Mouse (Mus musculus): ENCODE results near the gene Fam129b.

Gene Fam129b

DNA sequence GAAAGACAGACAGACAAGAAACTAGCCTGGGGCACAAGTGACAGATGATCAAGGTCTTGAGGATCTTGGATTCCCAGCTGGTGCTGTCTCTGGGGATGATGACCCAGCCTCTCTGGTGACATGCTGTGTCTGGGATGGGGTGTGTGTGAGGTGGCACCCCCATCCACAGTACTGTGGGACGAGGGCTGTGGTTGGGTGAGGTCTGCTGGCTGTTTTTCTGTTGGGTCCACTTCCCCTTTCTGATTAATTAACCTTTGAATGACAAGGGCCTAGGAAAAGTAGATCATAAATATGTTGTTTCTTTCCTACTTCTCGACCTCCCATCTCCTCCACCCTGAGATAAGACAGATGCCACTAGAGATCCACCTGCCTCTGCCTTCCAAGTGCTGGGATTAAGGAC is 18.2 kb downstream of the Fam129b start:
- no peak for DNase-seq

DNA sequence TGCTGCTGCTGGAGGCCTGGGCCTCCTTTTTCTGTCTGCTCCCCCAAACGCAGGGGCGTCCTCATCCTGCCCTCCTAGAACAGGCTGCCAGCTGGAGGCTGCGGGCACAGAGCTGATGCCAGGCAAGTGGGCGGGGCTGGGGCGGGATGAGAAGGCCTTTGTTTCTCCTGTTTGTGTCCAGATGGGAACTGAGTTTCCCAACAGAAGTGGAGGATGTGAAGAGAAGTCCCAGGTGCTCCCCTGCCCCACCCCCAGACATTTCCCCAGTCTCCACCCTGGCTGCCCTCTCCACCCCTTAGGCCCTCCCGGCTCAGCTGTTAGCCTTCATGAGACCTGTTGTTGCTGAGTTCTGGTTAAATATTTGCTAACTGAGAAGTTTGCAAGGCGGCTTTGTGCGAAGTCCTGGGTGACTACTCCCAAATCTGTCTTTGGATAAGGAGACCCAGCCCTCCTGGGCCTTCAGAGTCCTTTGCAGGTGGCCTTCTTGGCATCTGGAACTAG is 19.7 kb downstream of the Fam129b start:
- peak; percentile 71 for DNase-seq

DNA sequence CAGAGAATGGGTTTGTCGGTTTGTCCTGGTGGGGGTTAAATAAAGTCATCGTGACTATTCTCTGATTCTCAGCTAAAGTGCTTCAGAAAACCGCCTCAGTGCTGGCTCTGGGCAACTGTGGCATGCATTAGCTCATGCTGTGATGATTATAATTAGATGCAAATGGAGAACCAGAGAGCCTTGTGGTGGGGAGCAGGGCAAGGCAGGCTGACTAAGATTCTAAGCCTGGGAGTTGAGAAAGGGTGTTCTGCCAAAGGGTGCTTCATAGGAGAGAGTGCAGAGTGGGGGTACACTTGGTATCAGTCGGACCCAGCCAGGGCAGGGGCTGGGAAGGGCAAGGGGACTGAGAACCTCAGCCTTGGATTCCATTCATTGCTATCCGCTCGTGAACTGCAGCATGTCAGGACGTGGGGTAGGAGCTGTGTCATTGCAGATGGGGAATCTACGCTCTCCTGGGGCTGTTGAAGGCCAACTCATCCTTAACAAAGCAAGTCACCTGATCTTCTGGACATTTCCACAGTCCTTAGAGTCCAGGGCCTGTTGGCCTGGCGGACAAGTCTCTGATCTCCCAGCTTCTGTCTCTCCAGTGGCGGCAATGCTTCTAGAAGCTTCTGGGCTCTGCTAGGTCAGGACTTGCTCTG is 20.7 kb downstream of the Fam129b start:
- DNase-seq = no peak

DNA sequence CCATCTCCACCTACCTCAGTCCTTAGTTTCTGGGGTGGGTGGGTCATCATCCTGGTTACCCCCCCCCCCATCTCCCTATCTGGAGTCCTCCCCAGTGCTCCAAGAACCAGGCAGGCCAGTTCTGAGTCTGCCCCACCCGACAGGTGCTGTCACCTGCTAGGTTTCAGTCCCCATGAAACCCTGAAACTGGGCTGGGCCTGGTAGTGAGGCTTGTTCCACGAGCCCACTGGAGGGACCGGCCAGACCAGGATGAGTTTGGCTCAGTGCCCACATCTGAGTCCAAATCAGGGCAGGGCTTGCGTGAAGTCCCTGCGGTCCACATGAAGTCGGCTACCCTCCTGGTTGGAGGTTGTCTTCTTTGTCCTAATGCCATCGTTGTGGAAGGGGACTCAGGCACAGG is 23.1 kb downstream of the Fam129b start:
- DNase-seq = peak; percentile 58

DNA sequence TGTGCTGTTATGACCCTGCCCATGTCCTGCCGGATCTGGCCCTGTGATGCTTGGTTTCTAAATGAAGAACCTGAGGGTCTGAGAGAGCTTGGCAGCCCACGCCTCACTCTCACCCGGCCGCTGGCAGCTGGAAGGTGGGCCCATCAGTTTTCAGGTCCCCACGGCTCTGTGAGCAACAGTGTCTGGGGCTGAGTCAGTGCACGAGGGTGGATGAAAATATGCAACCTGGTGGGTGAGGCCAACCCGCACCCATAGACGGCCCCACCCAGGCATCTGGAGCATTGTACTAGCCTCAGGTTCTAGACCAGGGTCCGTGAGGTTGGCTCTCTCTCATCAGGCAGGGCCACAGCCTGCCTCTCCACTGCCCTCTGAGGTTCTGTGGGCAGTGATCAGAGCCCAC is 26.2 kb downstream of the Fam129b start:
- no peak for DNase-seq

DNA sequence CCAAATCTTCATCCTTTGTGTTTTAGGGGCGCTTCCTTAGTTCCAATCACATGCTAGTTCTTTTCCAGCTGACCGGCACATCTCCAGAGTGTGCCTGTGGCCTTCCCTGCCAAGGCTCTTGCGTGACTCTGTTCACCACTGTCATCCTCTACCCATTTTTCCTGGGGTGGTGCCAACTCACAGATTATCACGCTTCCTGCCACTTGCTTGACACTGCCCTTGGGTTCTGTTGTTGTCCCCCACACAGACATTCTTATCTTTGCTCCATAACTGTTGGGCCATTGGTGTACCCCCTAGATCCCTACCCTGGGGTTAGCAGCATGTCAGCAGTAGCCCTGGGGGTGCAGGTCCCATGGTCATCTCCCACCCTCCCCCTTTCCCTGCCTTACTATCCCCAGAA is 27.6 kb downstream of the Fam129b start:
- DNase-seq = no peak

DNA sequence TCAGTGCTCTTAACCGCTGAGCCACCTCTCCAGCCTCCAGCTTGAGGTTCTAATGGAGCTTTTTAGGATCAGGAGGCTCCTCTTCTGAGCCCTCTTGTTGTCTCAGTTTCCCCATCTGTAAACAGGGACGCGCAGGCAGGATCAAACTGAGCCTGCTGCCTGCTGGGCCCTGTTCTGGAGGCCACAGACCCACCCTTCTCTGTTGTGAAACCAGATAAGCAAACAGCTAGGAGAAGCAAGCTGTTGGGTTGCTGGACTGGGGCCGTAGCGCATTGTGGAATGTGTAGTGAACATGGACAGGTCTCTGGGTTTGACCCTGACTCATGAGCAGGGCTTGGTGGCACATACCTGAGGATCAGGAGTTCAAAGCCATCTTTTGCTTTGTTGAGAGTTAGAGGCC is 28.7 kb downstream of the Fam129b start:
- DNase-seq = no peak

DNA sequence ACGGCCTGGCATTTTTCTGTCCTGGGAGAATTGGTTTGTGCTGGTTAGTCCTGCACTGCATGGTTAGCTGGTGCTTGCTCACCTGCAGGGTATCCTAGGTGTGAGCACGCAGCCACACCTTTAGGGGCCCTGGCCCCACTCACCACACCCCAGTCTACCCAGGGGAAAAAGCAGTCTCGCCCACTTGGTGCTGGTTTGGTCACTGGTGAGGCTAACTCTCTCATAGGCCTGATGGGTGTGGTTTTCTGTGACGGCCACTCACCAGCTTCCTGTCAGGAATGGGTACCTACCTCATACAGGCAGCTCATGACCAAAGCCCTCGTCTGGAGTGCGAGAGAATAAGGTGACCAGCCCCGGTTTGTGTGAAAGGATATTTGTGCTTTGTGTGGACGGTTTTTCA is 29.4 kb downstream of the Fam129b start:
- no peak for DNase-seq

DNA sequence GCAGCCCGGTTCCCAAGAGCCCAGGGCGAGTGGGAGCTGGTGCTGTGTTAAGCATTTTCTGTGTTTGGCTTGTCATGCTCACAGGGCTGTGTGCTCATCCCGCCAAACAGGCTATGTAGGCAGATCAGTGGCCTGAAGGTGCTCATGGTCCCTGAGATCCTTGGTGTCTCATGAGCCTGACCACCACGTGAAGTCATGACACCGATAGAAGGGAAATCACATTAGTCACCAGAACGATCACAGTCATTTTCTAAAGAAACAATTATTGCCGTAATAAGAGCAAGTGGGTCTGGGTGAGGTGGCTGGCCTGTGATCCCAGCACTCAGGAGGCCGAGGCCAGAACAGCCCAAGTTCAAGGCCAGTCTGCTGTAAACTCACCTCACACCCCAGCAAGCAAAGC is 31.5 kb downstream of the Fam129b start:
- no peak for DNase-seq

DNA sequence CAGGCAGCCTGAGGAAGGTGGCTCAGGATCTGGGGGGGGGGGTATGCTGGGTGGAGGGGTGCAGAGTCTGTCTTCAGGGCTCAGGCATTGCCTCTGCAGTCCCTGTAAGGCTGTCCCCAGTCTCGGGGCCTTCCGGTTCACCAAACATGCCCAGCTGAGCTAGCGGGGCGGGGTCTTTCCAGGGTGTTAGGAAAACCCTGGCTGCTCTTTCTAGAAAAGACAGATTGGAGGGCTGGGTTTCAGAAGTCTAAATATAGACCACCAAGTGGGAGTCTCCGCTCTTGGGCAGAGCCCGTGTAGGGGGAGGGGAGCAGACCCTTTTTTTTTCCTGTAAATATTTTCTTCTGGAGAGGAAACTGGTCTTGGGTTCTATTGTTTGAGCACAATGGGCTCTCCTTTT is 32.4 kb downstream of the Fam129b start:
- peak; percentile 79 for DNase-seq

DNA sequence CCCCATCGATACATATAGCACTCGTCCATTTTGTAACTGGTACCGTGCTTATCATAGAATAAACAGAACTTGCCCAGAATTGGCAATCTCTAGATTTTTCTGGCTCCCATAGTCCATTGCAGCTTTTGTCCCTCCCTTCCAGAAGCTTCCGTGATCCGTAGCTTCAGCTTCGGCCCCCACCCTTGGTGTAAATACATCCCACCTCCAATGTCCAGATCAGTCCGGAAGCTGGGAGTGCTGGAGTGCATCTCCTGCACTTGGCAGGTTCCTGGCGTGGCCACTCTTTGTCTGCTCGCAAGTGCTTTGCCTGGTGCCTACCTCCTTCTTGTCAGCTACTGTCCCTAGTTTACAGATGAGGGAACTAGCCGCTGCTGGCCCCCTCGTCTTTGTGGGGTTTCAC is 32.9 kb downstream of the Fam129b start:
- DNase-seq = peak; percentile 57

DNA sequence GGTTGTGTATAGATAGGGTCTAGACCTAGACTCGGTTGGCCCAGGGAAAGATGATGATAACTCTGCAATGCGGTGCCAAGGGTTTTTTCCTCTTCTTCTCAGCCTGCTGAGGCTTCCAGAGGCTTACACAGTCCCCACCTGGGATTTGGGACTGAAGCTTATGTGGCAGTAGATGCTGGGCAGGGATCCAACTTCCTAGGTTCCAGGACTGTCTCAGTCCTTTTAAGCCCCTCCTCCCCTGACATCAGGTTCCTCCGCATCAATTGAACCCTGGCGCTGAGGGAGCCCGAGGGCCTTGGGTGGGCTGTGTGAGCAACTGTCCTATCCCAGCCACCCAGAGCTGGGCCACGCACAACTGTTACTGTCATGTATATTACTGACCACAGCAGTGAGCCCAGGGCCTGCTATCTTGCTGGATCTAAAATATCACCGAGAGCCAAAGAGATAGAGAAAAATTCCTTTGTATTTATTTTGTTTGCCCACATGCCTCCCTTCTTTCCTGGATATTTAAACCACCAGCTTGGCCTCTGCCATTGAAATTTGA is 35.8 kb downstream of the Fam129b start:
- DNase-seq = no peak

DNA sequence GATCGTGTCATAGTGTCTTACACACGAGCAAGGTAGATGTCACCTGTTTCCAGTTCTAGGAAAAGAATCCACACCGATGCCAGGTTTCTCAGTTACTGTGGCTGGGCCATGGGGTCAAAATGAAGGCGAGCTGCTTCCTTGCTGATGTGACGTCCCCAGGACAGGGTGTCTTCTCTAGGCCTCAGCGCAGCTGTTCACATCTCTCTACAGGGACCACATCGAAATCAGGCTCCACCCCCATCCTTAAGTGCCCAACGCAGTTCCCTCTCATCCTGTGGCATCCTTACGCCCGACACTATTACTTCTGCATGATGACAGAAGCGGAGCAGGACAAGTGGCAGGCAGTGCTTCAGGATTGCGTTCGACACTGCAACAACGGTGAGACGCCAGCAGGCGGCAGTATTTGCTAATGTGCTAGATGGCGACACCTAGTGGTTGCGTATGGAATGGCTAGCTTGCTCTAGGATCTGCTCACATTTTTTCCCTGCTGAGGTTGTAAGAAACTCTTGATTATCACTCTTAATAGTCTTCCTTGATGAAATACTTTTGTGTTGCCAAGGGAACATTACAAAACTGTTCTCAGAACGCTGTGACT is 36.4 kb downstream of the Fam129b start:
- peak; percentile 87 for DNase-seq

DNA sequence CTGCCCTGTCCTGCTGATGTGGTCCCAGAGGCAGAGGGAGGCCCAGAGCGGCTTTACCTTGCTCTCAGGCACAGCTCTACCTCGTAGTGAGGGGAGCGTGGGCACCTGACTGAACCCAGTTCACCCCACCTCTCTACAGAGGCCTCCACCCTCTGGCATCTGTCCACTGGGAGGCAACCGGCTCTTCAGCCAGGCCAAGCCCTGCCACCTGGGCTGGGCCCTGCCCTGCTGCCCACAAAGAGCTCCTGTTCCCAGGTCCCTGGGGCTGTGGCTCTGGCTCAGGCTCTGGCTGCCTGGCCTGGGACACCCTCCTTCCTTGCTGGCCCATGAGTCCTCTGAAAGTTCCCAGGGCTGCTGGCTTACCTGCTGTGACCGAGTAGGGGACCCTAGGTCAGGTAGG is 38.4 kb downstream of the Fam129b start:
- DNase-seq = peak; percentile 47

DNA sequence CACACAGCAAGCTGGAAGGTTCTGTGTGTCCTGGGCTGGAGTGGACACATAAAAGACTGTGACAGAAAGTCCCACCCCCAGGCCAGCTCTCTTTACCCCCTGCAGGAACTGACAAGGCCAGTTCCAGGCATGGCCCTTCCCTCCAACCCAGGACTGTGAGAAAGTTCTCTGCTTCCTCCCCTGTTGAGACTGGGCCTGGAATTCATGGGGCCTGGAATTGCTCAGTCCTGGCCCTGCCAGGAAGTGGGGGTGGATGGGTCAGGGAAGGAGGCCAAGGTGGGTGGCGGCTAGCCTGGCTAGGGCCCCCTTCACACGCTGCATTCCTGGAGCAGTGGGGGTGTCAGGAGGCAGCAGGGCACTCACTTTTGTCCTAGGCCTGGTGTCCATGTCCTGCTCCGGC is 39.0 kb downstream of the Fam129b start:
- DNase-seq = peak; percentile 83

DNA sequence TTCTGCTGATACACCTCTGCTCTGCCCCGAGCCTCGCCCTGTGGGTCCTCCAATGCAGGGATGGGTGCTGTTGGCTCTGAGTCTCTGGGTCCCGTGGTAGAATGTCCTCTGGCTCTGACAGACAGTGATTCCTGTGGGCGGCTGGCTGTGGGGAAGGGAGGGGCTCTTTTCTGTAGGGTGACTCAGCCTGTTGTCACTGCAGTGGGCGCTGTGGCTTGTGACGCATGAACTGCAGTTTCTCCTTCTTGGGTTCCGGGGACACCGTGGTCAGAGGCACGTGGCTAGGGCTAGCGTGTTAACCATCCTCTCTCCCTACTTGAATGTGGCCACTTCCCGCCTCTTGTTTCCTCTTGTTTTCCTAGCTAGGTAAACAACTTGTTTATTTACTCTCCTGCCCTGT is 41.6 kb downstream of the Fam129b start:
- DNase-seq = no peak

DNA sequence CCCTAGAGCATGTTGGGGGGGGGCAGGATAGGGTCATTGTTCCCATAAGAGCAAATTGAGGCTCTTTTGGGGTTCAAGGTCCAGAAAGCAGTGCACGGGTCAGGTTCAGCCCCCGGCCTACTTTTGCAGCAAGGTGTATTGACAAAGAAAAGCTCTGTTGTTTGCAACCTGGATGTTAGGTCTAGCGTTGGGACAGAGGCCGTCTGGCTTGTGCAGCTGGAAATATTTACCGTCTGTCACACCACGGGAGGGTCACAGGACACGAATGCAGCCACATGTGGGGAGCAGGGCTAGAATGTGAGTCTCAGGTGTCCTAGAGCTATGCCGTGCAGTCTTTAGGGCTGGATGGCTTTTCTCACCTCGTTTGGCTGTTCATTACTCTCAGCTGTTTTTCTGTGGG is 42.5 kb downstream of the Fam129b start:
- no peak for DNase-seq

DNA sequence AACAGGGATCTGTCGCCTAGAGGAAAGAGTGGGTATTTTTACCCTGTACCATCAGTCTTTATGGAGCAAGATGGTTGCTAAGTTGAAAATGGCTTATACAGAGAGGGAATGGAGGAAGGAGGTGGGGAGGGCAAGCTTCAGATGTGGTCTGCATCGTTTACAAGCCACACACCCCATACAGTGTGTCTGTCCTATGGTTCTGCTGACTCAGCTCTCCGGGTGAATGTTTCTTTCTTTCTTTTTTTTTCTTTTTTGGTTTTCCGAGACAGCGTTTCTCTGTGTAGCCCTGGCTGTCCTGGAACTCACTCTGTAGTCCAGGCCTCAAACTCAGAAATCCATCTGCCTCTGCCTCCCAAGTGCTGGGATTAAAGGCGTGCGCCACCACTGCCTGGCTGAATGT is 45.3 kb downstream of the Fam129b start:
- DNase-seq = no peak

DNA sequence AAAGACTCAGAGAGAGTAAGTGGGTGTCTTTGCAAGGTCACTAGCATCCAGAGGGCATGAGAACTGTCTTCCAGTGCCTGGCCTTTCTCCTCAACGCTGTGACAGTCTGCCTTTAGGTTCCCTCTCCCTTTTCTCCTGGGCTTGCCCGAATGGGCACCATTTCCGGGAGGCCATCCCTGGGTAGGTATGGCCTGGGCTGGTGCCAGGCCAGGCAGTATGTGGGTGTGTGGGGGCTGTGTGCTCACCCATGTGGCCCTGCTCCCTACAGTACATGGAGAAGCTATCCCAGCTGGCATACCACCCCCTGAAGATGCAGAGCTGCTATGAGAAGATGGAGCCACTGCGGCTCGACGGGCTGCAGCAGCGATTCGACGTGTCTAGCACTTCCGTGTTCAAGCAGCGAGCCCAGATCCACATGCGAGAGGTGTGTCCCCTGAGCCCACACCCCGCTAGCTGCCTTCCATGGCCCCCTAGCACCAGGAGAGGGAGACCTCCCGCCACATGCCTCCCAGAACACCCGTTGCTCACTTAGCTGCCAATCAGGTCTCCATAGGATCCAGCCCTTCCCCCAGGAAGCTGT is 46.0 kb downstream of the Fam129b start:
- no peak for DNase-seq

DNA sequence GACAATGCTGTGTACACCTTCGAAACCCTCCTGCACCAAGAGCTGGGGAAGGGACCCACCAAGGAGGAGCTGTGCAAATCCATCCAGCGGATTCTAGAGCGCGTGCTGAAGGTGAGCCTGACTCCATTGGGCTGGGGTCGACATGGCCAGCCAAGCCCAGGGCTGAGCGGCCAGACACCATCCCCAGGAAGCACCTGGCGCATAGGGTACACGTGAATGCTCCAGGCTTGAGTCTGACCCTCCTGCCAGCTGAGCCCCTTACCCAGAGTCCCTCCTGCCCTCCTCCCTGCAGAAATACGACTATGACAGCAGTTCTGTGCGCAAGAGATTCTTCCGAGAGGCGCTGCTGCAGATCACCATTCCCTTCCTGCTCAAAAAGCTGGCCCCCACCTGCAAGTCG is 46.6 kb downstream of the Fam129b start:
- DNase-seq = no peak

DNA sequence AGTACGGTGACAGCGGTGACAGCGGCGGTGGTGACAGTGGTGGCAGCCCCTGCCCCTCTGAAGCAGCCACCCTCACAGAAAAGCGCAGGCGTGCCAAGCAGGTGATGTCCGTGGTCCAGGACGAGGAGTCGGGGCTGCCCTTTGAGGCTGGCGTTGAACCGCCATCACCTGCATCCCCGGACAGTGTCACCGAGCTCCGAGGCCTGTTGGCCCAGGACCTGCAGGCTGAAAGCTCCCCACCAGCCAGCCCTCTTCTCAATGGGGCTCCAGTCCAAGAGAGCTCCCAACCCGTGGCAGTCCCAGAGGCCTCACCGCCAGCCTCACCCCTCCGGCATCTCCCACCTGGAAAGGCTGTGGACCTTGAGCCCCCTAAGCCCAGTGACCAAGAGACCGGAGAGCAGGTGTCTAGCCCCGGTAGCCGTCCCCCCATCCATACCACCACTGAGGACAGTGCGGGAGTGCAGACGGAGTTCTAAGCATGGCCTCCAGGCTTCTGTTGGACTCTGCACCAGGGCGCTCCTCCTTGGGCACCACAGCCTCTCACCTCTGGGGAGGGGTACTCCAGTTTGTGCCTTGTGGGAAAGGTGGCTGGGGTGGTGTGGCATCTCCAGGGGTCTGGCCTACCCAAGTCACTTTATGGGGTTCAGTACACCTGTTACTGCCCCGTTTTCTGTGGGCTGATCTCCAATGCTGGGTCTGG is 47.8 kb downstream of the Fam129b start:
- no peak for DNase-seq

DNA sequence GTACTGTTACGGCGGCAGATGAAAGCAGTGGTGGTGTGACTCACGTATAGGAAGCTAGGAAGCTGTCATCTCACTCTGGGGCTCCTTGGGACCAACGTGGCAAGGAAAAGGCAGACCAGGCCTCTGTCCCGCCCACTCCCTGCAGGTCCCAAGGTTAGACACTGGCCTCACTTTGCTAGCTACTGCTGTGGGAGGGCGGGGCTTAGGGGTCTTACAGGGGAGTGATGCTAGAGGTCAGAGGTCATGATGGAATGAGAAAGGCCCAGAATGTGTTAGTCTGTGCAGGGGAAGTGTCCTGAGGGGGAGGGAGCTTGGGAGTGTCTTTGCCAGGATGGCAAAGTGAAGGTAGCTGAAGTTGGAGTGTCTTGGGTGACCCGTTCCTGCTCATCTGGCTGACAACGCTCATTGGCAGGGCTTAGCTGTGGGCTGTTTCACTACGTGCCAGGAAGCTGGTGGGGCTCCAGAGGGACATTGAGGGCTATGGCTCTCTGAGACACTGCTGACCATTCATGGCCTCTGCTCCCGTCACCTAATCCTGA is 48.5 kb downstream of the Fam129b start:
- no peak for DNase-seq

DNA sequence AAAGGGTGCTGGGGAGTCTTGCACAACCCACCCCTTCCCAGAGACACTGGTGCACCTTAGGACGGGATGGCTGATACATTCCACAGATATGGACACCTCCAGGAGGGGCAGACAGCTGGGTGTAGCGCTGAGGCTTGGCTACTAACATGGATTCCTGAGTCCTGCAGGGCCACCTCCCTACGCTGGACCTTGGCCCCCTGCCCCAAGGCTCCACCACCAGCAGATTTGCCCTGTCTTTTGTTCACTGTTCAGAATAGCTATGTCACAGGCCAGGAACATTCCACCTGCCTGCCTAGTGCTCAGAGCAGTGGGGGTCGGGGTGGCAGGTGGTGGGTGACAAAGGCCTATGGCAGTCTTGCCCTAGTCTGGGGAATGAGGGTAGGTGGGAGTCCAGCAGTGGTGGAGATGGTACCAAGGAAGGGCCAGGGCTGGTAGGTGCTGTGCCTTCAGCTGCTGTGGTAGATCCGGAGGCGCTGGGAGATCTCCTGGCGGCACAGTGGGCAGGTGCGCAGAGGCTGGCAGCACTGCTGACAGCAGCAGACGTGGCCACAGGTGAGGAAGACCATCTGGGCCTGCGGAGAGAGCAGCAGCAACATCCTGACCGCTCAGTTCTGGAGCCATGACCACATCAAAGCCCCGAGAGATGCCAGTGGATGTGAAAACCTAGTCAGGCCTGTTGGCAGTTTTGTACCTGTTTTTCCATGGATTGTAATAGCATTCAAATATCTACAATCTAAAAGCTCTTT is 50.6 kb downstream of the Fam129b start:
- DNase-seq = peak; percentile 46

Data from kidney, postnatal 14 days (tissue).